Mouse (Mus musculus): ENCODE measurements at regions not wholly inside any gene's neighbourhood (a gene's known extent, or its start where the extent isn't known, plus 50 kb on each side); places are given as distances from the start of the nearest gene placed in this dataset.

GRCm38 (mm10) chr8:103361713-103362112 is 576.3 kb upstream of the Cdh11 start:
- DNase-seq (ENCODE audit: low spot score in 2 of 2), result no peak

- no peak for DNase-seq (ENCODE audit: low spot score in 2 of 2)
Observed at GRCm38 (mm10) chr8:103370394-103370793, 585.0 kb upstream of the Cdh11 start.

- DNase-seq (ENCODE audit: low spot score in 2 of 2), result no peak
Observed at GRCm38 (mm10) chr8:103373007-103373406, 587.6 kb upstream of the Cdh11 start.

GRCm38 (mm10) chr8:103374151-103374550 is 588.7 kb upstream of the Cdh11 start:
- DNase-seq (ENCODE audit: low spot score in 2 of 2), result no peak

- DNase-seq (ENCODE audit: low spot score in 2 of 2), result no peak
Observed at GRCm38 (mm10) chr8:103378545-103378944, 593.1 kb upstream of the Cdh11 start.

GRCm38 (mm10) chr8:103381575-103381974 is 596.1 kb upstream of the Cdh11 start:
- no peak for DNase-seq (ENCODE audit: low spot score in 2 of 2)

GRCm38 (mm10) chr8:103391359-103391758 is 605.9 kb upstream of the Cdh11 start:
- no peak for DNase-seq (ENCODE audit: low spot score in 2 of 2)

- DNase-seq (ENCODE audit: low spot score in 2 of 2), result no peak
Observed at GRCm38 (mm10) chr8:103395316-103395715, 609.9 kb upstream of the Cdh11 start.

GRCm38 (mm10) chr8:103398179-103398578 is 612.7 kb upstream of the Cdh11 start:
- no peak for DNase-seq (ENCODE audit: low spot score in 2 of 2)

- no peak for DNase-seq (ENCODE audit: low spot score in 2 of 2)
Observed at GRCm38 (mm10) chr8:103399466-103399865, 614.0 kb upstream of the Cdh11 start.

GRCm38 (mm10) chr8:103400143-103400542 is 614.7 kb upstream of the Cdh11 start:
- DNase-seq (ENCODE audit: low spot score in 2 of 2), result no peak

GRCm38 (mm10) chr8:103402731-103403130 is 617.3 kb upstream of the Cdh11 start:
- DNase-seq (ENCODE audit: low spot score in 2 of 2), result no peak

GRCm38 (mm10) chr8:103403826-103404225 is 618.4 kb upstream of the Cdh11 start:
- no peak for DNase-seq (ENCODE audit: low spot score in 2 of 2)

GRCm38 (mm10) chr8:103405787-103406186 is 620.3 kb upstream of the Cdh11 start:
- no peak for DNase-seq (ENCODE audit: low spot score in 2 of 2)

- no peak for DNase-seq (ENCODE audit: low spot score in 2 of 2)
Observed at GRCm38 (mm10) chr8:103406921-103407320, 621.5 kb upstream of the Cdh11 start.

GRCm38 (mm10) chr8:103407631-103408030 is 622.2 kb upstream of the Cdh11 start:
- no peak for DNase-seq (ENCODE audit: low spot score in 2 of 2)

- no peak for DNase-seq (ENCODE audit: low spot score in 2 of 2)
Observed at GRCm38 (mm10) chr8:103408411-103408810, 623.0 kb upstream of the Cdh11 start.

GRCm38 (mm10) chr8:103409121-103409551 is 623.7 kb upstream of the Cdh11 start:
- no peak for DNase-seq (ENCODE audit: low spot score in 2 of 2)

- no peak for DNase-seq (ENCODE audit: low spot score in 2 of 2)
Observed at GRCm38 (mm10) chr8:103412731-103413130, 627.3 kb upstream of the Cdh11 start.

- no peak for DNase-seq (ENCODE audit: low spot score in 2 of 2)
Observed at GRCm38 (mm10) chr8:103413589-103414575, 628.4 kb upstream of the Cdh11 start.

GRCm38 (mm10) chr8:103422313-103422973 is 637.0 kb upstream of the Cdh11 start:
- no peak for DNase-seq (ENCODE audit: low spot score in 2 of 2)

- DNase-seq (ENCODE audit: low spot score in 2 of 2), result no peak
Observed at GRCm38 (mm10) chr8:103425967-103426366, 640.5 kb upstream of the Cdh11 start.

Measured in spleen, postnatal 36 days (tissue).